Mouse (Mus musculus): Measurements from ENCODE around the gene Gm12394. TPM values are rescaled to one million over a fixed set of nuclear protein-coding genes. Genes with fewer than 3 reads are reported as not detected.
"Not testable (repeated sequence)": the region's sequence is repeated elsewhere in the genome, so short reads cannot be mapped to it uniquely, and the experiment has no call there.

The Gm12394 gene
- under 1 TPM; 0.48 to 0.92 TPM for total RNA-seq (2021)

GRCm38 (mm10) chr4:42856671-42857070 lies at the start of gene Gm12394:
Gene Gm12394 (minus strand): TSS chr4:42856771.
- not testable (repeated sequence) for DNase-seq

GRCm38 (mm10) chr4:42904966-42905365 lies 48.4 kb upstream of the Gm12394 start:
- DNase-seq, result no peak

DNA sequence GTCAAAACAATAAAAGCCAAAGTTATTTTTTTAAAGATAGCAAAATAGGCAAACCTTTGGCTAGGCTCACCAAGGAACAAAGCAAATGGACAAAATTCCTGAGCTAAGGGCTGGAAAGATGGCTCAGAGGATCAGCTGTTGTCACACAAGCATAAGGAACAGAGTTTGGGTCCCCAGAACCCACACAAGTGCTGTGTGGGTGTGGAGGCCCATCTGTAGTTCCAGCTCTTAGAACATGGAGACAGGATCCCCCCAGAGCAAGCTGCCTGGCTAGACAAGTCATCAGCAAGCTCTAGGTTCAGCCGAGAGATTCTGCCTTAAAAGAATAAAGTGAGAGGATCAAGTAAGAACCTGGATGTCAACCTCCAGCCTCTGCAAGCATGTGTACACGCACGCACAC lies 48.0 kb upstream of the Gm12394 start:
- DNase-seq, result peak in 1 of 2 experiments; percentile 34

- no peak for DNase-seq
Measured at GRCm38 (mm10) chr4:42903942-42904341, 47.4 kb upstream of the Gm12394 start.

DNA sequence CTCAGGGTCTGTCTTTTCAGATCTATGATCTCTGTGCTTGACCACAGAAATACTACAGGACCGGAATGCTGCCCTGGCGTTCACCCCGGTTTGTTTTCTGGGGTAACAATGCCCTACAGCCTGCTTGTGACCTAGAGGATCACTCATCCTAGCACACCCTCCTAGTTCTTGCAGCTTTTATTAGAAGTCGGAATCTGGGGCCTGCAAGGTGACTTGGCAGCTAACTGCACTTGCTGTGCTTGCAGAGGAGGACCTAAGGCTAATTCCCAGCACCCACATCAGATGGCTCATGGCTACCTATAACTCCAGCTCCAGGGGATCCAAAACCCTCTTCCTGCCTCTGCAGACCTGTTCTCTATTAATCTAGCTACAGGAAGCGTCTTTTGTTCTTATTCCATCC lies 46.2 kb upstream of the Gm12394 start:
- DNase-seq, result no peak

- DNase-seq, result no peak
Measured at GRCm38 (mm10) chr4:42902174-42902573, 45.6 kb upstream of the Gm12394 start.

DNA sequence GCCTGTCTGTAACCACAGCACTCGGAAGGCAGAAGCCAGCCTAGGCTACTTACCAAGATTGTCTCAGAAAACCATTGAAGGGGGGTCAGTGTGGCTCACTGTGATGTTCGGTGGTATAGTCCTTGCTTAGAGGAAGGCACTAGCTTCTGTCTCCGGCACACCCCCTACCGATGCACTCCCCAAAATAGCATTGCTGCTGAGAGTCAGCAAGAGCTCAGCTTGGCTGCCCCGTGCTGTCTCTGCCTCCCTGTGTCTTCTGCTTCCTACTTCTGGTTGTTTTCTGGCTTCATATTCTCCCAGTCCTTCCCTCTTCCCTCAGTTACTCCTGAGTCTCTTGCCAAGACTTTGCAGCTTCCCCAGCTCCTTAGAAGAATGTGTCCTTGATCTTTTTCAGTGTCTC lies 44.3 kb upstream of the Gm12394 start:
- peak; percentile 42 to 46 for DNase-seq

GRCm38 (mm10) chr4:42898914-42899313 lies 42.3 kb upstream of the Gm12394 start:
- DNase-seq, result no peak

DNA sequence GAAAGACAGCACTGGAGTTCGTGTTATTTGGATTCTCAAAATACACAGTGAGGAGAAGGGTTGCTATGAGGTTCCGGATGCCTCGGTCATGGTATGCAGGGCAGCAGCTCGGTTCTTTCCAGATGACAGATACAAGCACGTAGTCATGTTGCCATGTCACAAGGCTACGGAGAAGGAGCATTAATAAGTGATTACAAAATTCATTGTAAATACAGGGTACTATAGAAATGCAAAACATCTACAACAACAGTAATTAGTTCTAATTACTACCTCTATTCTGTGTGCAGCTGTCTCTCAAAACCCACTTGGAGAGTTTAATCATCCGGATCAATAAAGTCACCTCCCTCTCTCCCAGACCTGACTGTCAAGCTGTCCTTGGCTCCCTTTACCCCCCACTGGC lies 38.5 kb upstream of the Gm12394 start:
- DNase-seq, result no peak

DNA sequence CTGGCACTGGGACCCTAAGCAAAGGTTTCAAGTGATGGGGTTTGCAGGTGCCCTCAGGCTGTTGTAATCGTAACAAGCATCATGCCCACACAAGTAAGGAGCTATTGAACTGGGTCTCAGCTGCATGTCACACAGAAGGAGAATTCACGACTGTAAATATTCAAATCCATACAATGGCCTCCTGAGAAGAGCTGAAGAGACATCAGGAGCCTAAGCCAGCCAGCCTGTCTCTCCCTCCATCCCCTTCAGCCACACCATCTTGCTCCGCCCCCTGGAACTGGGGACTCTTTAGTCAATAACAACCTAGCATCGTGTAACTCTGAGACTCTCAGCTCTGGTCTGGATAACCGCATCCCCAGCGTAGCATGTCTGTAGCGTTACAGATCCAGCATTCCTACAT lies 34.6 kb upstream of the Gm12394 start:
- DNase-seq, result no peak

DNA sequence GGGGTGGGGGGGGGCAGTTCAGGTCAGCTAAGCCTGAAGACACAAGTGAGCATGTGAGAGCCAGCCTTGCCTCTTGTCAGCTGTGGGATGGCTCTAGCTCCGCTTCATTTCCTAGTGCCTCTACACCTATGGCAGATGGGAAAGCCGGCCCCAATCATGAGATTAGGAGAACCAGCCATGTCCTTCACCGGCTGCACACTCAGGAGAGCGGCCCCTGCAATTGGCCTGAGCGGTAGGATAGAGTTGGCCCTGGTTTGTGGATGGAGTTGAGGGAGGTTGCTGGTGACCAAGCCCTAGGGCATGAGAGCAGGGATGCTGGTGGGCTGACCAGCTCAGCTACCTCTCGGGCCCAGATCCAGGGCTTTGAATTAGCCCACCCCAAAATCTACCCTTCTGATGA lies 32.2 kb upstream of the Gm12394 start:
- no peak for DNase-seq

- DNase-seq, result no peak
Measured at GRCm38 (mm10) chr4:42886926-42887325, 30.4 kb upstream of the Gm12394 start.

- DNase-seq, result no peak
Measured at GRCm38 (mm10) chr4:42880677-42880948, 24.0 kb upstream of the Gm12394 start.

GRCm38 (mm10) chr4:42879829-42880676 lies 23.5 kb upstream of the Gm12394 start:
- no peak for DNase-seq

- no peak for DNase-seq
Measured at GRCm38 (mm10) chr4:42877657-42878056, 21.1 kb upstream of the Gm12394 start.

- DNase-seq, result peak; percentile 25 to 41
Measured at GRCm38 (mm10) chr4:42876586-42877291, 20.2 kb upstream of the Gm12394 start.

- DNase-seq, result no peak
Measured at GRCm38 (mm10) chr4:42874134-42874533, 17.6 kb upstream of the Gm12394 start, which contains the start of gene Fam205c. Gene Fam205c (minus strand): TSS chr4:42874234.

- no peak for DNase-seq
Measured at GRCm38 (mm10) chr4:42872746-42873435, 16.3 kb upstream of the Gm12394 start.

DNA sequence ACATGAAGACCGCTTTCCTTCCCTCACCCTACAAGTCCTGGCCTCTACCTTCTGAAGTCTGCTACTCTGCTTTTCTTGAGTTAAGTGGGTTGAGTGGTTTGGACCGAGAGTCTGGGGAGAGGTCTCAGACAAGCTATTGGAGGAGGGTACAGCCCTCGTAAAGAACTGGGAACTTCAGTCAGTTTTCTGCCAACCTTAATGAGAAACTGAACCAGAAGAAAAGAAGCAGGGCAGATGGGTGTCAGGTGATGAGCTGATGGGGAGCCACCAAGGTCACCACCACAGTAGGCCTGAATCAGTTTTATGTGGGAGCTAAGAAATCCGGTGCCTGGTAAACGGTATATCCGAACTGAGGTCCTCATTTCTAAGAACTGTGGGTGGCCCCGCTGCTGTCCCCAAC lies 15.6 kb upstream of the Gm12394 start:
- no peak for DNase-seq

GRCm38 (mm10) chr4:42870748-42871147 lies 14.2 kb upstream of the Gm12394 start:
- no peak for DNase-seq

DNA sequence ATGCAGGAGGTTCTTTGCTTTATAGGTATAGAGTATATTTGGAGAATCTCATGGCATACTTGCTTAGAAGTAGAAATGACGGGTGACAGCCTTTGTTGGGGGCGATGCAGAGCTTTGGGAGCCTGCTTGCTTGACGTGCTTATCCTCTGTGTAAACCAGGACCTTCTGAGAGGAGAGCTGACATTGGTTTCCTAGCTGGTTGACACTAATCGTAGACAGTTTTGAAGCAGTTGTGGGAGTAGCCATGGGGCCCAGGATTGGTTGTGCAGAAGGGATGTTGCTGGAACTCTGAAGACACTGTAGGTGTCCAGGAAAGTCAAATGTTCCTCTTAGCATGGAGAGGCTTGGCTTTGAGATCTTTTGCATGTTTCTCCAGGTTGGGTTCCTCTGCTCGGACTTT lies 11.6 kb upstream of the Gm12394 start:
- no peak for DNase-seq

GRCm38 (mm10) chr4:42867390-42867789 lies 10.8 kb upstream of the Gm12394 start:
- no peak for DNase-seq

DNA sequence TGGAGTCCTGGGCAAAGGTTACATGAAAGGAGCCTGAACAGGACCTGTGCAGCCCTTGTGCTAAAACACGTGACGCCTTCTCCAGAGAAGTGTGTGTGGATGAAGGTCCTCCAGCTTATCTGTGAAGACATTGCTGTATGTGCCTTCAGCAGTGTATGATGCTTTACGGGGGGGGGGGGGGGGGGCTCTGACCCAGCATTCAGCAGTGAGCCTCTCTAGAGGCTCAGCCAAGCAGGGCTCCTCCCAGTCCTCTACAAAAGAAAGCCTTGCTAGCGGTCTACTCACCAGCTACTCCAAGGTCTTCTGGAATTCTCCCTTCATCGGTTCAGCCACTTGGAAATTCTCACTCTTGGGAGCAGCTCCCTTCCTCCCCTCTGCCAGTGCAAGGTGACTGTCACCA lies 6.9 kb upstream of the Gm12394 start:
- DNase-seq, result not testable (repeated sequence)
